In genomic region chr3:129547837-129548435, GRCm38 (mm10) we compare ENCODE assay signal across 16 mouse cellular contexts. TPM values are rescaled to one million over a fixed set of nuclear protein-coding genes. Genes with fewer than 3 reads are reported as not detected.
DNase-seq lines count a peak whose midpoint lies in the region; ATAC-seq and TF ChIP-seq lines count a peak whose summit lies in the region.
"Had no signal": no experiment of that assay in that cellular context is flagged by ENCODE, and none has a peak within 500 bp of the region (broad histone marks: within the 10 kb centered on the region; RNA-seq: fewer than 3 reads in every experiment).

No protein-coding gene starts in this region.

- peak; percentile 35 for DNase-seq in forebrain, embryonic 14.5 days (ENCODE audit: low spot score)
- DNase-seq in layer of hippocampus, adult 18-20 months (ENCODE audit: low spot score in 2 of 2), result no peak
- DNase-seq in spleen, postnatal 14 days (ENCODE audit: low spot score in 2 of 2), result no peak
- DNase-seq: cerebellum, adult 11-12 months; gastrocnemius, postnatal 36 days; kidney, adult 11 months; right cerebral cortex, postnatal 14 days; thymus, postnatal 14 days had no signal

- TF ChIP-seq POLR2A in ES-Bruce4 (IDR thresholded peaks at IDR 0.05; ENCODE audit: insufficient read depth, low read length), result no peak
- TF ChIP-seq POLR2A in small intestine, adult 2 months (IDR thresholded peaks at IDR 0.05; ENCODE audit: low read depth, low read length), result no peak

- H3K4me3 ChIP-seq in forebrain, embryonic 14.5 days (ENCODE audit: low read depth, low read length), result no peak overlapping the region
- H3K4me3 ChIP-seq in forebrain, embryonic 13.5 days, result no peak overlapping the region
- H3K4me3 ChIP-seq in ES-Bruce4 (ENCODE audit: low read depth, low read length), result no peak overlapping the region
- no peak overlapping the region for H3K4me3 ChIP-seq in intestine, embryonic 16.5 days (ENCODE audit: low read length)
- no peak overlapping the region for H3K4me3 ChIP-seq in small intestine, adult 2 months (ENCODE audit: low read depth, low read length)
- H3K4me3 ChIP-seq: left cerebral cortex, adult 2 months; limb, embryonic 12.5 days; neural tube, embryonic 12.5 days had no signal

- no peak for TF ChIP-seq CTCF in ES-Bruce4 (IDR thresholded peaks at IDR 0.05; ENCODE audit: low read depth, low read length)
- no peak for TF ChIP-seq CTCF in small intestine, adult 2 months (IDR thresholded peaks at IDR 0.05; ENCODE audit: extremely low read depth, insufficient read length, insufficient replicate concordance, low read depth, low read length)

- H3K27me3 ChIP-seq in forebrain, embryonic 14.5 days (replicated peaks; ENCODE audit: control insufficient read depth, insufficient read depth, low read length), result no peaks in the 10 kb centered on the region
- H3K27me3 ChIP-seq in forebrain, embryonic 13.5 days, result no peaks in the 10 kb centered on the region
- no peaks in the 10 kb centered on the region for H3K27me3 ChIP-seq in ES-Bruce4 (ENCODE audit: control insufficient read depth, insufficient read depth, low read length, poor library complexity, severe bottlenecking)
- H3K27me3 ChIP-seq in intestine, embryonic 16.5 days (replicated peaks; ENCODE audit: control insufficient read depth, insufficient read depth, low read length), result no peaks in the 10 kb centered on the region
- H3K27me3 ChIP-seq in small intestine, adult 2 months (ENCODE audit: control insufficient read depth, insufficient read depth, low read length), result no peaks in the 10 kb centered on the region
- H3K27me3 ChIP-seq: limb, embryonic 12.5 days; neural tube, embryonic 12.5 days had no signal

- no peaks in the 10 kb centered on the region for H3K4me1 ChIP-seq in forebrain, embryonic 14.5 days (ENCODE audit: control insufficient read depth, insufficient read depth, low read length)
- H3K4me1 ChIP-seq in forebrain, embryonic 13.5 days, result peaks cover 21% of the 10 kb centered on the region
- peaks cover 3% of the 10 kb centered on the region for H3K4me1 ChIP-seq in ES-Bruce4 (ENCODE audit: control insufficient read depth, insufficient read depth, low read length)
- peaks cover 53% of the 10 kb centered on the region for H3K4me1 ChIP-seq in intestine, embryonic 16.5 days (ENCODE audit: control insufficient read depth, insufficient read depth, low read length)
- H3K4me1 ChIP-seq in small intestine, adult 2 months (ENCODE audit: control insufficient read depth, insufficient read depth, insufficient read length, low read length), result peaks cover 23% of the 10 kb centered on the region; the same call in 1 of the 2 replicates
- H3K4me1 ChIP-seq: neural tube, embryonic 12.5 days had no signal

- no peak for TF ChIP-seq EP300 in ES-Bruce4 (IDR thresholded peaks at IDR 0.05; ENCODE audit: insufficient read depth, low read depth, low read length)

- H3K27ac ChIP-seq in forebrain, embryonic 14.5 days (ENCODE audit: low read depth, low read length), result no peak overlapping the region
- H3K27ac ChIP-seq in forebrain, embryonic 13.5 days, result no peak overlapping the region
- peak overlapping the region; percentile 96 for H3K27ac ChIP-seq in ES-Bruce4 (ENCODE audit: insufficient read depth, low read length)
- H3K27ac ChIP-seq in intestine, embryonic 16.5 days (ENCODE audit: low read length), result peak overlapping the region; percentile 85
- H3K27ac ChIP-seq in small intestine, adult 2 months (ENCODE audit: insufficient read depth, low read depth, low read length), result peak overlapping the region; percentile 88
- H3K27ac ChIP-seq: left cerebral cortex, adult 2 months; limb, embryonic 12.5 days; neural tube, embryonic 12.5 days had no signal

- ATAC-seq in forebrain, embryonic 14.5 days, result peak; percentile 45; the same call in 1 of the 2 replicates
- ATAC-seq in forebrain, embryonic 13.5 days, result no peak
- ATAC-seq in intestine, embryonic 16.5 days, result peak; percentile 88
- ATAC-seq in megakaryocyte, adult 5-6 weeks (ENCODE audit: poor library complexity, severe bottlenecking), result no peak

- H3K36me3 ChIP-seq in forebrain, embryonic 14.5 days (ENCODE audit: control insufficient read depth, insufficient read depth, low read length), result peaks cover 15% of the 10 kb centered on the region; the same call in 1 of the 2 replicates
- peaks cover 24% of the 10 kb centered on the region for H3K36me3 ChIP-seq in forebrain, embryonic 13.5 days (ENCODE audit: poor library complexity, severe bottlenecking)
- peaks cover 13% of the 10 kb centered on the region for H3K36me3 ChIP-seq in ES-Bruce4 (ENCODE audit: control insufficient read depth, insufficient read depth, low read length, poor library complexity, severe bottlenecking)
- peaks cover 12% of the 10 kb centered on the region for H3K36me3 ChIP-seq in intestine, embryonic 16.5 days (ENCODE audit: control insufficient read depth, insufficient read depth, low read length)
- peaks cover 11% of the 10 kb centered on the region; the same call in 1 of the 2 replicates for H3K36me3 ChIP-seq in small intestine, adult 2 months (ENCODE audit: control insufficient read depth, insufficient read depth, low read length)

- H3K9me3 ChIP-seq in forebrain, embryonic 14.5 days (replicated peaks; ENCODE audit: control insufficient read depth, low read length), result 0 out of 2 replicates have a peak, but pooled peaks cover 3% of the 10 kb centered on the region
- peaks cover 6% of the 10 kb centered on the region; the same call in 1 of the 2 replicates for H3K9me3 ChIP-seq in forebrain, embryonic 13.5 days (replicated peaks)
- H3K9me3 ChIP-seq in ES-Bruce4 (replicated peaks; ENCODE audit: control insufficient read depth, insufficient read depth, low read length, poor library complexity, severe bottlenecking), result no peaks in the 10 kb centered on the region
- peaks cover 8% of the 10 kb centered on the region; the same call in 1 of the 2 replicates for H3K9me3 ChIP-seq in intestine, embryonic 16.5 days (ENCODE audit: control insufficient read depth, low read length)
- H3K9me3 ChIP-seq: neural tube, embryonic 12.5 days had no signal

- no peak overlapping the region for H3K9ac ChIP-seq in forebrain, embryonic 14.5 days (ENCODE audit: low read length)
- H3K9ac ChIP-seq in forebrain, embryonic 13.5 days, result no peak overlapping the region
- H3K9ac ChIP-seq in ES-Bruce4 (ENCODE audit: low read depth, poor library complexity, severe bottlenecking), result peak overlapping the region; percentile 29; the same call in 1 of the 2 replicates
- peak overlapping the region; percentile 4; the same call in 1 of the 2 replicates for H3K9ac ChIP-seq in intestine, embryonic 16.5 days (ENCODE audit: low read depth, low read length)
- H3K9ac ChIP-seq: limb, embryonic 12.5 days; neural tube, embryonic 12.5 days had no signal

- no peak overlapping the region for H3K4me2 ChIP-seq in forebrain, embryonic 14.5 days (ENCODE audit: low read length)
- no peak overlapping the region for H3K4me2 ChIP-seq in forebrain, embryonic 13.5 days
- peak overlapping the region; percentile 11; the same call in 1 of the 2 replicates for H3K4me2 ChIP-seq in intestine, embryonic 16.5 days (ENCODE audit: low read depth, low read length)
- H3K4me2 ChIP-seq: limb, embryonic 12.5 days; neural tube, embryonic 12.5 days had no signal

- WGBS in forebrain, embryonic 14.5 days, result 58% methylated on average over 8 of the region's 8 CpGs
- 66% methylated on average over 8 of the region's 8 CpGs for WGBS in forebrain, embryonic 13.5 days
- 22% methylated on average over 8 of the region's 8 CpGs for WGBS in intestine, embryonic 16.5 days
- 27% methylated on average over 8 of the region's 8 CpGs for WGBS in small intestine, adult 2 months

RNA-seq across cellular contexts. Expression of gene Elovl6, which starts 15.8 kb away (rescaled TPM):
- polyA plus RNA-seq in forebrain, embryonic 14.5 days (2014; fragmentation: Nextera tagmentation; extraction: Ambion mirVana), result 24.4 and 30.5 TPM in 2 replicates
- 33.5 and 34.9 TPM in 2 replicates for polyA plus RNA-seq in forebrain, embryonic 13.5 days (2015; fragmentation: Nextera tagmentation; extraction: Ambion mirVana)
- 124 TPM in 2 replicates for polyA plus RNA-seq in ES-Bruce4 (2011; ENCODE audit: insufficient read depth, insufficient read length, low read depth, missing spikeins)
- 51.4 and 51.7 TPM in 2 replicates for polyA plus RNA-seq in intestine, embryonic 16.5 days (2015; fragmentation: Nextera tagmentation; extraction: Ambion mirVana)
- 25.3 and 56.2 TPM in 2 replicates for polyA plus RNA-seq in small intestine, adult 2 months (2012; rRNA removed)
- total RNA-seq in layer of hippocampus, adult 18-20 months (2021), result 10 to 100 TPM; 28.6 to 31.9 TPM
- 11.8 and 13.7 TPM in 2 replicates for total RNA-seq in megakaryocyte, adult 5-6 weeks (2015)
- 9.5 and 10.6 TPM in 2 replicates for total RNA-seq in megakaryocyte, adult 5-6 weeks (2017)

Comparison
In these comparisons a context has a peak if more than half of its experiments do, and no peak if none do; other contexts are left out.
1. ATAC-seq: peak in forebrain, embryonic 14.5 days (single experiment) and intestine, embryonic 16.5 days (single experiment); none in forebrain, embryonic 13.5 days (single experiment) and megakaryocyte, adult 5-6 weeks (single experiment).
2. H3K27ac ChIP-seq: peak in ES-Bruce4 (single experiment), intestine, embryonic 16.5 days (single experiment) and small intestine, adult 2 months (single experiment); none in forebrain, embryonic 14.5 days (single experiment) and forebrain, embryonic 13.5 days (single experiment).
3. H3K9ac ChIP-seq: peak in ES-Bruce4 (single experiment) and intestine, embryonic 16.5 days (single experiment); none in forebrain, embryonic 14.5 days (single experiment) and forebrain, embryonic 13.5 days (single experiment).